Mouse (Mus musculus): ENCODE data around the gene Dlgap1. TPM values are rescaled to one million over a fixed set of nuclear protein-coding genes. Genes with fewer than 3 reads are reported as not detected.

The Dlgap1 gene
- polyA plus RNA-seq, 1 experiment from 2014 or later = 3.9 TPM

- Histone ChIP-seq H3K4me2 (no peak overlapping the region), H3K36me3 (no peaks in the 10 kb centered on the region), H3K27ac (no peak overlapping the region), H3K9ac (no peak overlapping the region), H3K4me1 (peaks cover 20% of the 10 kb centered on the region), H3K27me3 (no peaks in the 10 kb centered on the region), H3K4me3 (no peak overlapping the region), H3K9me3 (no peaks in the 10 kb centered on the region)
- ATAC-seq (ENCODE audit: insufficient number of reproducible peaks, insufficient read depth, low FRiP score, low TSS enrichment, low read depth) = no peak
- 61% methylated on average over 9 of the region's 9 CpGs for WGBS
Measured at GRCm38 (mm10) chr17:70754041-70754440, 785.2 kb downstream of the Dlgap1 start.

- no peaks in the 10 kb centered on the region for H3K9me3 ChIP-seq
- WGBS = 48% methylated on average over 7 of the region's 7 CpGs
- H3K9ac ChIP-seq = no peak overlapping the region
- peaks cover 18% of the 10 kb centered on the region for H3K4me1 ChIP-seq
- H3K36me3 ChIP-seq = no peaks in the 10 kb centered on the region
- H3K27me3 ChIP-seq = no peaks in the 10 kb centered on the region
- H3K4me2 ChIP-seq = peak overlapping the region; percentile 77
- ATAC-seq (ENCODE audit: insufficient number of reproducible peaks, insufficient read depth, low FRiP score, low TSS enrichment, low read depth) = no peak
- H3K4me3 ChIP-seq = peak overlapping the region; percentile 46; the same call in 1 of the 2 replicates
- H3K27ac ChIP-seq = no peak overlapping the region; the same call in 1 of the 2 replicates
Measured at GRCm38 (mm10) chr17:70754638-70755037, 785.8 kb downstream of the Dlgap1 start.

- H3K4me3 ChIP-seq = peak overlapping the region; percentile 46
- H3K4me2 ChIP-seq = peak overlapping the region; percentile 77
- H3K4me1 ChIP-seq = peaks cover 22% of the 10 kb centered on the region
- peak; percentile 15; the same call in 1 of the 2 replicates for ATAC-seq (ENCODE audit: insufficient number of reproducible peaks, insufficient read depth, low FRiP score, low TSS enrichment, low read depth)
- no peaks in the 10 kb centered on the region for H3K36me3 ChIP-seq
- H3K9ac ChIP-seq = peak overlapping the region; percentile 66
- no peaks in the 10 kb centered on the region for H3K9me3 ChIP-seq
- H3K27ac ChIP-seq = peak overlapping the region; percentile 91
- no peaks in the 10 kb centered on the region for H3K27me3 ChIP-seq
- under 1% methylated on average over 22 of the region's 22 CpGs for WGBS
Measured at GRCm38 (mm10) chr17:70755039-70755668, 786.3 kb downstream of the Dlgap1 start.

GRCm38 (mm10) chr17:70755669-70756263, 786.9 kb downstream of the Dlgap1 start:
- no peaks in the 10 kb centered on the region for H3K9me3 ChIP-seq
- peak overlapping the region; percentile 66 for H3K9ac ChIP-seq
- peak overlapping the region; percentile 91 for H3K27ac ChIP-seq
- H3K27me3 ChIP-seq = no peaks in the 10 kb centered on the region
- peaks cover 20% of the 10 kb centered on the region for H3K4me1 ChIP-seq
- peak overlapping the region; percentile 46 for H3K4me3 ChIP-seq
- H3K36me3 ChIP-seq = no peaks in the 10 kb centered on the region
- ATAC-seq (ENCODE audit: insufficient number of reproducible peaks, insufficient read depth, low FRiP score, low TSS enrichment, low read depth) = peak; percentile 28; the same call in 1 of the 2 replicates
- peak overlapping the region; percentile 77 for H3K4me2 ChIP-seq
- 4% methylated on average over 14 of the region's 14 CpGs for whole genome bisulfite sequencing

GRCm38 (mm10) chr17:70762001-70762400, 793.1 kb downstream of the Dlgap1 start:
- no peak for ATAC-seq (ENCODE audit: insufficient number of reproducible peaks, insufficient read depth, low FRiP score, low TSS enrichment, low read depth)
- Histone ChIP-seq H3K4me2 (no peak overlapping the region), H3K4me1 (peaks cover 5% of the 10 kb centered on the region), H3K4me3 (no peak overlapping the region), H3K27me3 (no peaks in the 10 kb centered on the region), H3K27ac (no peak overlapping the region), H3K36me3 (no peaks in the 10 kb centered on the region), H3K9me3 (no peaks in the 10 kb centered on the region), H3K9ac (no peak overlapping the region)
- WGBS = 94% methylated on average over 7 of the region's 7 CpGs

GRCm38 (mm10) chr17:70762634-70763033, 793.8 kb downstream of the Dlgap1 start:
- H3K9ac ChIP-seq = no peak overlapping the region
- ATAC-seq (ENCODE audit: insufficient number of reproducible peaks, insufficient read depth, low FRiP score, low TSS enrichment, low read depth) = no peak
- no peaks in the 10 kb centered on the region for H3K27me3 ChIP-seq
- H3K4me1 ChIP-seq = peaks cover 5% of the 10 kb centered on the region
- 85% methylated on average over 10 of the region's 10 CpGs for WGBS
- no peak overlapping the region for H3K27ac ChIP-seq
- H3K9me3 ChIP-seq = no peaks in the 10 kb centered on the region
- no peak overlapping the region for H3K4me3 ChIP-seq
- no peaks in the 10 kb centered on the region for H3K36me3 ChIP-seq
- H3K4me2 ChIP-seq = no peak overlapping the region

GRCm38 (mm10) chr17:70765337-70765736, 796.5 kb downstream of the Dlgap1 start:
- no peak overlapping the region for H3K9ac ChIP-seq
- no peak overlapping the region for H3K27ac ChIP-seq
- no peaks in the 10 kb centered on the region for H3K9me3 ChIP-seq
- no peaks in the 10 kb centered on the region for H3K36me3 ChIP-seq
- H3K4me1 ChIP-seq = no peaks in the 10 kb centered on the region
- 96% methylated on average over 9 of the region's 9 CpGs for whole genome bisulfite sequencing
- H3K27me3 ChIP-seq = no peaks in the 10 kb centered on the region
- no peak overlapping the region for H3K4me3 ChIP-seq
- no peak overlapping the region for H3K4me2 ChIP-seq
- no peak for ATAC-seq (ENCODE audit: insufficient number of reproducible peaks, insufficient read depth, low FRiP score, low TSS enrichment, low read depth)

GRCm38 (mm10) chr17:70765976-70766375, 797.1 kb downstream of the Dlgap1 start:
- Histone ChIP-seq H3K36me3 (no peaks in the 10 kb centered on the region), H3K27me3 (no peaks in the 10 kb centered on the region), H3K4me2 (no peak overlapping the region), H3K9ac (no peak overlapping the region), H3K4me1 (no peaks in the 10 kb centered on the region), H3K27ac (no peak overlapping the region), H3K9me3 (no peaks in the 10 kb centered on the region), H3K4me3 (no peak overlapping the region)
- 88% methylated on average over 18 of the region's 18 CpGs for whole genome bisulfite sequencing
- no peak for ATAC-seq (ENCODE audit: insufficient number of reproducible peaks, insufficient read depth, low FRiP score, low TSS enrichment, low read depth)

- Histone ChIP-seq H3K4me1 (peaks cover 4% of the 10 kb centered on the region; the same call in 1 of the 2 replicates), H3K36me3 (no peaks in the 10 kb centered on the region), H3K9me3 (no peaks in the 10 kb centered on the region), H3K27me3 (no peaks in the 10 kb centered on the region), H3K4me3 (no peak overlapping the region), H3K9ac (no peak overlapping the region), H3K4me2 (0 out of 2 replicates have a peak overlapping the region, but pooled peaks have one; percentile 7), H3K27ac (peak overlapping the region; percentile 73)
- 11% methylated on average over 10 of the region's 10 CpGs for WGBS
- no peak for ATAC-seq (ENCODE audit: insufficient number of reproducible peaks, insufficient read depth, low FRiP score, low TSS enrichment, low read depth)
Measured at GRCm38 (mm10) chr17:70772120-70772899, 803.4 kb downstream of the Dlgap1 start.

GRCm38 (mm10) chr17:70779770-70780169, 810.9 kb downstream of the Dlgap1 start:
- Histone ChIP-seq H3K4me3 (no peak overlapping the region), H3K4me1 (peaks cover 17% of the 10 kb centered on the region), H3K27me3 (no peaks in the 10 kb centered on the region), H3K36me3 (no peaks in the 10 kb centered on the region), H3K27ac (no peak overlapping the region), H3K9ac (no peak overlapping the region), H3K4me2 (no peak overlapping the region), H3K9me3 (no peaks in the 10 kb centered on the region)
- WGBS = 21% methylated on average over 7 of the region's 7 CpGs
- ATAC-seq (ENCODE audit: insufficient number of reproducible peaks, insufficient read depth, low FRiP score, low TSS enrichment, low read depth) = no peak

GRCm38 (mm10) chr17:70780726-70781689, 812.1 kb downstream of the Dlgap1 start:
- Histone ChIP-seq H3K9ac (no peak overlapping the region), H3K4me1 (peaks cover 17% of the 10 kb centered on the region), H3K36me3 (no peaks in the 10 kb centered on the region), H3K4me2 (no peak overlapping the region), H3K4me3 (no peak overlapping the region), H3K9me3 (no peaks in the 10 kb centered on the region), H3K27me3 (no peaks in the 10 kb centered on the region), H3K27ac (peak overlapping the region; percentile 53)
- WGBS = 32% methylated on average over 18 of the region's 18 CpGs
- ATAC-seq (ENCODE audit: insufficient number of reproducible peaks, insufficient read depth, low FRiP score, low TSS enrichment, low read depth) = 0 out of 2 replicates have a peak, but pooled peaks have one; percentile 26
